Mouse (Mus musculus) neural tube, embryonic 12.5 days (tissue): ENCODE measurements at regions not wholly inside any gene's neighbourhood (a gene's known extent, or its start where the extent isn't known, plus 50 kb on each side); places are given as distances from the start of the nearest gene placed in this dataset.
"Not testable (repeated sequence)": the region's sequence is repeated elsewhere in the genome, so short reads cannot be mapped to it uniquely, and the experiment has no call there.

Experiments used
- ATAC-seq: fragments of 200-750 bp; cut with Nextera tagmentation; 2 replicates; pipeline ENCODE4 v1.8.0; 2017; ENCODE audit warnings: low read depth, mild to moderate bottlenecking, moderate TSS enrichment, moderate library complexity; ENCODE audit not compliant: low FRiP score
- H3K27ac ChIP-seq: fragments of 300-500 bp; sonication (generic); 2 replicates; pipeline ENCODE4 v1.5.1; 2016
- H3K27me3 ChIP-seq: fragments of 300-500 bp; sonication (generic); replicated peaks from 2 replicates; pipeline ENCODE4 v1.6.1; 2016; ENCODE audit warnings: mild to moderate bottlenecking
- H3K36me3 ChIP-seq: fragments of 300-500 bp; sonication (generic); 2 replicates; pipeline ENCODE4 v1.6.1; 2016; ENCODE audit warnings: mild to moderate bottlenecking
- H3K4me1 ChIP-seq: fragments of 300-500 bp; sonication (generic); 2 replicates; pipeline ENCODE4 v1.6.1; 2016
- H3K4me2 ChIP-seq: fragments of 300-500 bp; sonication (generic); replicated peaks from 2 replicates; pipeline ENCODE4 v1.6.1; 2016; ENCODE audit warnings: mild to moderate bottlenecking
- H3K4me3 ChIP-seq: fragments of 300-500 bp; sonication (generic); 2 replicates; pipeline ENCODE4 v1.5.1; 2016
- H3K9ac ChIP-seq: fragments of 300-500 bp; sonication (generic); 2 replicates; pipeline ENCODE4 v1.6.1; 2016; ENCODE audit warnings: mild to moderate bottlenecking
- H3K9me3 ChIP-seq: fragments of 300-500 bp; sonication (generic); 2 replicates; pipeline ENCODE4 v1.6.1; 2016; ENCODE audit warnings: mild to moderate bottlenecking
- WGBS: fragments of 180-500 bp; shearing (Covaris S2); methylation state at CpG from one replicate; pipeline ENCODE4 v1.1.7; 2016; 5-methylcytosine and 5-hydroxymethylcytosine counted together

DNA sequence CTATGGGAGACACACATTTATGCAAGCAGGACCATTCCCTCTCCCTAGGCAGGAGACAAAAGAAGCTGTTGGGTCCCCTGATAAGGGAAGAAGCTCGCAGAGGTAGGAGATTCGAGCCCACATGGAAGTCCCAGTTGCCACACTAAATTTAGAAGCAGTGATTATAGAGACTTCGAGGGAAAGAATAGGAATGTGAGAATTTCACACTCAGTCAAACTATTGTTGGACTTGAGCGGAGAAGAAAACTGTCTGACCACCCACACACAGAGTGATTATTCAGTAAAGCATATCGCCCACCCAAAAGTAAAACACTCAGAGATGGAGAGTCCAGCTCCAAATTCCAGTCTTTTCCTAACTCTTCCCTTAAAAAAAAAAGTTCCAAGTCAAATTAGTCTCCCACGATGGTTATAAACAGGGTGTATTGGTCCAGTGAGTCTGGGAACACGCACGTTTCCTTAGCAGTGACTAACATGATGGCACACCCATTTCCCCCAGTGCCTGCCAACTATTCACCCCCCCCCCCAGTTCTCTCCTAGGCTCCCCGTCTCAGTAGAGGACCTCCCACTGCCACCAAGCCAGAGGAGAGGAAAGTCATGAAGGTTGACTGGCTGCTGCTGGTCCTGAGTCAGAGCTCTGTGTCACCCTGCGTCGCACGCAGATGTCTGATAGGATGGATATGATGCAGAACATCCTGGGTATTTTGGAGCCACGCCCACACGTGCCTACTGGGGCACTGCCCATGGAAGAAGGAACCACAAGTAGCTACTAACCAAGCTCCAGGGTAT, 120.1 kb downstream of the Tcp10c start:
- Histone ChIP-seq H3K27me3 (no peaks in the 10 kb centered on the region), H3K4me3 (no peak overlapping the region), H3K4me1 (peaks cover 3% of the 10 kb centered on the region), H3K9me3 (no peaks in the 10 kb centered on the region), H3K4me2 (no peak overlapping the region), H3K36me3 (no peaks in the 10 kb centered on the region), H3K9ac (no peak overlapping the region), H3K27ac (no peak overlapping the region)
- 75% methylated on average over 14 of the region's 14 CpGs for WGBS
- no peak for ATAC-seq

- H3K9ac ChIP-seq = no peak overlapping the region
- no peak overlapping the region for H3K4me3 ChIP-seq
These were observed 124.6 kb downstream of the Tcp10c start for GRCm38 (mm10) chr17:13478866-13479571.

DNA sequence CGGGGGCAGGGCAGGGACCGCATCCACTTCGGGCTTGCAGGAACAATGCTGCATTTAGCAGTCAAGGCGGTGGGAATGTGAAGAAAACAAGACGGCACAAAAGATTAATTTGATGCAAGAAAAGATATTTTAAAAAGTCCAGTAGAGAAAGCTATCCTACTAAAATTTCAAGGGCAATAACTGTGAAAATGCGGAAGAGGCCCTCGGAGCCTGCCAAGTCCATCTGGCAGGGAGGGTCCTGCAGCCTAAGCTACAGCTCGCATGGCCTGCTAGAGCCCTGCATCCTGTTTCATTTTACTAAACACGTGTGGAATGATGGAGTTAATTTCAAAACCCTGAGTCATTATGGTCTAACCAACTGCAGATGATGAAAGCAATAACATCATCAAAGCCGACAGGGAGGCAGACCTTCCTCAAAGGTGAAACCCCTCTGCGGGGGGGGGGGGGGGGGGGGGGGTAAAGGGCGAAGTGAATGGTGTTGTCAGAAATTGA, 125.2 kb downstream of the Tcp10c start:
- no peak overlapping the region for H3K27ac ChIP-seq
- peak overlapping the region; percentile 20; the same call in 1 of the 2 replicates for H3K4me2 ChIP-seq
- H3K9ac ChIP-seq = no peak overlapping the region
- no peaks in the 10 kb centered on the region for H3K9me3 ChIP-seq
- H3K4me3 ChIP-seq = no peak overlapping the region
- H3K27me3 ChIP-seq = no peaks in the 10 kb centered on the region
- WGBS = 22% methylated on average over 11 of the region's 12 CpGs
- peaks cover 15% of the 10 kb centered on the region for H3K4me1 ChIP-seq
- no peaks in the 10 kb centered on the region for H3K36me3 ChIP-seq
- ATAC-seq = peak; percentile 71

More at GRCm38 (mm10) chr17:13478866-13479571, 124.6 kb downstream of the Tcp10c start:
- Histone ChIP-seq H3K4me1 (peaks cover 15% of the 10 kb centered on the region), H3K27me3 (no peaks in the 10 kb centered on the region), H3K4me2 (peak overlapping the region; percentile 20; the same call in 1 of the 2 replicates), H3K36me3 (no peaks in the 10 kb centered on the region), H3K9me3 (no peaks in the 10 kb centered on the region), H3K27ac (no peak overlapping the region)
- peak; percentile 91 for ATAC-seq
- 21% methylated on average over 5 of the region's 5 CpGs for WGBS

DNA sequence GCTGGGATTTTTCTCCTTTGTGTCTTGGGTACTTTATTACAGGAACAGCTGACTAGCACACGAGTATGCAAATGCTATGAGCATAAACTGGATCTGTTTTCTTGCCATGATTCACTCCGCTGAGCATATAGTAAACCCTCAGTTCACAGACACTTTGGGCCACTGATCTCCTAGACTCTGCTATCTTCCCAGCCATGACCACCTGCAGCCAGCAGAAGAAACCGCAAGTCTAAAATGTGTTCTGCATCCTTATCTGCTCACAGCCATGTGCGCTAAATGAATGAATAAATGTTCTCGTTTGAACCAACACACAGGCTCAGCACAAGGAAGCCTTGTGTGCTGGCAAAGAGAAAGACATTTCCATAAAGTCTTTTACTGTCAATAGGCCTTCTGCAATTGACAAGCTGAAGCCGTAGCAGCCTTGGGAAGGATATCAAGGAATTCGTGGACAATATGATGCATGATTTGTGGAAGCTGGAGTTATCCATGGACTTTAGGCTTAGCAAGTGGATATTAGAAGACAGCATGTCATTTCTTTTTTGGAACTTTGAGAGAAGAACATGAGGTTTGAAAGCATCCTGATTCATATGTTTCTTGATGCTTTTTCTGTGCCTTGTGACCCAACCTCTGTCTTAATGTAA, 127.2 kb downstream of the Tcp10c start:
- Histone ChIP-seq H3K4me2 (no peak overlapping the region), H3K4me3 (no peak overlapping the region), H3K27ac (no peak overlapping the region), H3K27me3 (no peaks in the 10 kb centered on the region), H3K9ac (no peak overlapping the region), H3K4me1 (peaks cover 15% of the 10 kb centered on the region), H3K36me3 (no peaks in the 10 kb centered on the region), H3K9me3 (no peaks in the 10 kb centered on the region)
- WGBS = 83% methylated on average over 7 of the region's 7 CpGs
- ATAC-seq = no peak

- Histone ChIP-seq H3K27me3 (no peaks in the 10 kb centered on the region), H3K4me3 (no peak overlapping the region), H3K9me3 (no peaks in the 10 kb centered on the region), H3K4me2 (no peak overlapping the region), H3K4me1 (peaks cover 15% of the 10 kb centered on the region), H3K36me3 (no peaks in the 10 kb centered on the region), H3K27ac (no peak overlapping the region), H3K9ac (no peak overlapping the region)
- 95% methylated on average over 3 of the region's 3 CpGs for WGBS
- ATAC-seq = no peak
These were observed 127.8 kb downstream of the Tcp10c start for GRCm38 (mm10) chr17:13482136-13482535.

DNA sequence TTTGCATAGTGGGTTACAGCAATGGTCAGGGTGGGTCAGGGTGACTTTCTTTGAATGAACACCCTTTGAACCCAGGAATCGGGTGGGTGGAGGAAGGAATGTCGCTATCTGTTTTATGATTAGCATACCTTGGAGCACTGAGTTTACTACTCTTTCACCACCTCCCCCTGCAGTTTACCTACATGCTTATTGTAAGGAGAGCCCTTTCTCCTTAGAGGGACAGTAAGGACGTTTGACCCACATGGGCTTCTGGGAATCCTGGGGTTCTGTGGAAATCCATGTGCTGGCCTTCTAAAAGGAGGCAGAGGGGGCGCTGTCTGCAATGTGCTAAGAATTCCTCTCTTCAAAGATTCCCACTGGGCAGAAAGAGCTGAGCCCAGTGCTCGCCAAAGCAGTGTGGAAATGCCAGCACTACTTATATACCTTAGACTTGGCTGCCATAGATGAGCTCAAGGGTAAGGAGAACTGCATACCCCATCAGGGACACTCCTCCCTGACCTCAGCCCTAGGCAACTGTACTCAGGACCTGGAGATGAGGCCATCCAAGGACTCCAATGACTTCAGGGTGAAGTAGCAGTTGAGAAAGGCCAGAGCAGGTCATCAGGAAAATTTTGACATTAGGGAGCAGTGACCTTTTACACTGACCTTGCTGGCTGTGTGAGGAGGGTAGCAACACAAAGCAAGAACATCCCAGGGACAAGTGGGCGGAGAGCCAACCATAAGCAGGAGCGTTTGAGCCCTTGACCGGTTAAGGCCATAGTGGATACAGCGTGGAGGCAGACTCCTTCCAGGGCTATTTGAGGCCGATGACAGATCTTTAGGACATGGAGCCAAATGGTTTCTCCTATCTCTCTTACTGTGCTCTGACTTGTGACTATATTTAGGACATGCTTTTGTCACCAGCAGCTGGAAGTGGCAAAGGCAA, 133.2 kb downstream of the Tcp10c start:
- no peaks in the 10 kb centered on the region for H3K27me3 ChIP-seq
- H3K36me3 ChIP-seq = no peaks in the 10 kb centered on the region
- H3K4me1 ChIP-seq = no peaks in the 10 kb centered on the region
- no peak overlapping the region for H3K4me2 ChIP-seq
- H3K4me3 ChIP-seq = no peak overlapping the region
- H3K9ac ChIP-seq = no peak overlapping the region
- H3K27ac ChIP-seq = no peak overlapping the region
- WGBS = 80% methylated on average over 10 of the region's 10 CpGs
- no peaks in the 10 kb centered on the region for H3K9me3 ChIP-seq
- no peak for ATAC-seq

DNA sequence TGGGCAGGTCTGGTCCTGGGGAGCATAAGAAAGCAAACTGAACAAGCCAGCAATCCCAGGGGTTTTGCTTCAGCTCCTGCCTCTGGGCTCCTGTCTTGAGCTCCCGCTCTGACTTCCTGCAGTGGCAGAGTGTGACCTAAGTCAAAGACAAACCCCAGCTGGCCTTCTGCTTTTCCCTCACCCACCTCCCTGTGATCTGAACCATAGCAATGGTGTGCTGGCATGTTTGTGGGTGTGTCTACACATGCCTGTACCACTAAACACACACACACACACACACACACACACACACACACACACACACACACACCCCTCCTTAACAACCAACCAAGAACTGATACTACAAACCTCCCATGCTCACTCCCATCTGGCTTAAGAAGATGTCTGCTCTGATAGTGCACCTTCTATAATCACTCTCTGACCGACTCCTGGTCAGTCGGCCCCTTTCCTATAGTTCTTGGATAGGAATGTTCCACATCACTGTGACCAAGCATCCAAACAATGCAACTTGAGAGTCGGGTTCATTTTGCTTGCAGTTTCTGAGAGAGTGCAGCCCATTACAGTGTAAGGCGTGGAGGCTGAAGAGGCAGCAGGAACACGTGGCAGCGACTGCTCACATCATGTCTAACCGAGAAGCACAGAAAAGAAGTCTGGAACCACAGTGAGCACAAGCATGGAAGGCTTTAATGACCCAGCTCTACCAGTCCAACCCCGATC, 134.4 kb downstream of the Tcp10c start:
- Histone ChIP-seq H3K9me3 (no peaks in the 10 kb centered on the region), H3K27ac (no peak overlapping the region), H3K4me3 (no peak overlapping the region), H3K4me1 (no peaks in the 10 kb centered on the region), H3K9ac (no peak overlapping the region), H3K36me3 (no peaks in the 10 kb centered on the region), H3K4me2 (no peak overlapping the region), H3K27me3 (no peaks in the 10 kb centered on the region)
- 88% methylated on average over 9 of the region's 9 CpGs for WGBS
- ATAC-seq = no peak

DNA sequence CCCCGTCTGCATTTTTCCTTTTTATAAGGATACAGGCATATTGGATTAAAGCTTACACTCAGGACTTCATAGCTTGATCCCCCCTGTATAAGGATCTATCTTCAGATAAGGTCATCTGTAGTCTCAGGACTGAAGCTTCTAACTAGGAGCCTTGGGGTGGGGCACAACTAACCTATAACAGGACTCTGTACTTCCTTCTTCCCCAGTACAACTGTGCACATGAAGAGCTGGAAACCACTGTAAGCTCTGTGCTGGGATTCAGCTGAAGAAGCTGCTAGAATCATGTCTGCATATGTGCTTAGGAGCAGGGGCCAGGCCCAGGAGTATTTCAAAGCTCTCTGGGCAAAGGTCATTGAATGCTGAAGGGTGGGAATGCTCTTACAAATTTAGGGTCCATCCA, 137.9 kb downstream of the Tcp10c start:
- not testable (repeated sequence) for H3K9me3 ChIP-seq, H3K9ac ChIP-seq, H3K4me2 ChIP-seq, ATAC-seq, H3K27ac ChIP-seq, H3K4me1 ChIP-seq, H3K4me3 ChIP-seq, H3K36me3 ChIP-seq, H3K27me3 ChIP-seq
- WGBS = 95% methylated on average over 1 of the region's 1 CpGs

- not testable (repeated sequence) for H3K27ac ChIP-seq, H3K4me2 ChIP-seq, H3K36me3 ChIP-seq, H3K4me1 ChIP-seq, H3K9me3 ChIP-seq, H3K4me3 ChIP-seq, H3K27me3 ChIP-seq, H3K9ac ChIP-seq, ATAC-seq
- WGBS = 68% methylated on average over 4 of the region's 7 CpGs
These were observed 138.4 kb downstream of the Tcp10c start for GRCm38 (mm10) chr17:13492649-13493277.

DNA sequence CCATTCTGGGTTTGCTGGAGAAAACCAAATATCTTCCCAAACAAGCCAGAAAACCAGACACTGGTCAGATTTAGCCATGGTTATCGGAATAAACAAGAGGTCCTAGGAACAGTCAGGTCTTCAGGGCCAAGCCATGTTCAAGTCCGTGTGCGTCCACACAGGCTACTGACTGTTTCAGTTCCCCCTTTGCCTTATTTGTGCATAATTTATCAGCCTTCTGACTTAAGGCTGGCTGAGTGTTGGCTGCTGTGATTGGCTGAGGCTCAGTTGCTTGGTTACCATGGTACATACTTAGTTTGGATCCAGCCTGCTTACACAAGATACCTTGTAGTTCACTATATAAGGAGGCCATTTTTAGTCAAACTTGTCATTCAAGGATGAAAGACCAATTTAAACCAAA, 139.5 kb downstream of the Tcp10c start:
- not testable (repeated sequence) for H3K9me3 ChIP-seq, H3K4me2 ChIP-seq, H3K4me3 ChIP-seq, H3K27ac ChIP-seq, ATAC-seq, H3K4me1 ChIP-seq, H3K36me3 ChIP-seq, H3K9ac ChIP-seq, H3K27me3 ChIP-seq
- WGBS = 89% methylated on average over 3 of the region's 3 CpGs

GRCm38 (mm10) chr17:13494475-13494874, 140.1 kb downstream of the Tcp10c start:
- ATAC-seq, H3K36me3 ChIP-seq, H3K4me2 ChIP-seq, H3K9me3 ChIP-seq, H3K27me3 ChIP-seq, H3K4me1 ChIP-seq, H3K9ac ChIP-seq, H3K27ac ChIP-seq, H3K4me3 ChIP-seq: not testable (repeated sequence)
- whole genome bisulfite sequencing = 50% methylated on average over 1 of the region's 1 CpGs
